Mouse (Mus musculus) thymus, adult 2 months (tissue): ENCODE results near the gene Ubald2.

ENCODE experiments used
- CTCF ChIP-seq: fragments of 200-500 bp; IDR thresholded peaks from 2 replicates; pipeline ENCODE4 v1.5.1; 2012; ENCODE audit warnings: mild to moderate bottlenecking, control low read depth, low read length, moderate library complexity, borderline replicate concordance; ENCODE audit not compliant: control insufficient read depth, poor library complexity, insufficient read depth; ENCODE audit errors: extremely low read depth
- POLR2A ChIP-seq: fragments of 200-500 bp; IDR thresholded peaks from 2 replicates; pipeline ENCODE4 v1.6.1; 2012; ENCODE audit warnings: mild to moderate bottlenecking, low read length, control low read depth, moderate library complexity; ENCODE audit not compliant: control insufficient read depth, poor library complexity, insufficient read depth; ENCODE audit errors: extremely low read depth

DNA sequence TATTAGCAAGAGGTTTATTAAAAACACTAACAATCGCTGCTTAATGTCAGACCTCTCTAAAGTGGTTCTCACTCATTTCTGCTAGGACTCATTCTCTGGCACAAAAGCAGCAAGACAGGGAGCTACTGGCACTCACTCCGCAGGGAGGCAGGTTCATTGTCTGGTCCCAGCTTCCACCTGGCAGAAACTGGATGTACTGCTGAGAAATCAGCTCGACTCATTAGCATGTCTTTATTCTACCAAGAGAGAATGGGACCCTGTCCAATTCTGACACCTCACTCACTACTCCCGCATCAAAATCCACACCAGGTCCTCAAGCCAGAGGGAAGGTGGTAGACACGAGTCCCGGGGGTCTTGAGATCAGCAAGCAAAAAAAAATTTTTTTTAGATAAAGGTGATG lies 22.3 kb upstream of the Ubald2 start:
- TF ChIP-seq POLR2A (no peak), CTCF (no peak)
